Mouse (Mus musculus) myocyte (in vitro differentiated cells): ENCODE results near the gene Rif1.

Experiments
- MYOD1 ChIP-seq, 3 experiments: IDR thresholded peaks; one replicate each; pipeline ENCODE4 v1.6.1; 2011; ENCODE audit warnings: control low read depth in 2 of 3, low read depth in 2 of 3, mild to moderate bottlenecking in 2 of 3, moderate library complexity in 1 of 3; ENCODE audit not compliant: insufficient read length in 2 of 3, control insufficient read depth in 1 of 3
- MYOG ChIP-seq, 3 experiments: IDR thresholded peaks; one replicate each; pipeline ENCODE4 v1.6.1; 2011; ENCODE audit warnings: control low read depth in 2 of 3, low read depth in 2 of 3, mild to moderate bottlenecking in 2 of 3; ENCODE audit not compliant: insufficient read length in 2 of 3, control insufficient read depth in 1 of 3, insufficient read depth in 1 of 3
- POLR2A ChIP-seq: IDR thresholded peaks from one replicate; pipeline ENCODE4 v1.6.1; 2011; ENCODE audit warnings: low read depth, mild to moderate bottlenecking, control low read depth, moderate library complexity; ENCODE audit not compliant: insufficient read length
- TCF12 ChIP-seq: IDR thresholded peaks from one replicate; pipeline ENCODE4 v1.6.1; 2011; ENCODE audit warnings: mild to moderate bottlenecking, control low read depth; ENCODE audit not compliant: poor library complexity, insufficient read depth, severe bottlenecking
- USF1 ChIP-seq: IDR thresholded peaks from one replicate; pipeline ENCODE4 v1.6.1; 2011; ENCODE audit warnings: low read depth, mild to moderate bottlenecking, control low read depth, moderate library complexity

- TF ChIP-seq MYOD1 (IDR thresholded peaks at IDR 0.05; ENCODE audit: control insufficient read depth in 1 of 3, insufficient read length in 2 of 3, low read depth in 2 of 3) (no peak), TCF12 (no peak), POLR2A (no peak), USF1 (no peak), MYOG (IDR thresholded peaks at IDR 0.05; ENCODE audit: control insufficient read depth in 1 of 3, insufficient read depth in 1 of 3, insufficient read length in 2 of 3, low read depth in 2 of 3) (no peak)
These were observed 34.8 kb upstream of the Rif1 start, which contains the start of gene Tnfaip6 for GRCm38 (mm10) chr2:52037882-52038281.
